Mouse (Mus musculus): ENCODE results near the gene CN725425. TPM values are rescaled to one million over a fixed set of nuclear protein-coding genes. Genes with fewer than 3 reads are reported as not detected.
A peak's percentile ranks its signal among the peaks of the same experiment; 100 is the strongest.

The CN725425 gene
- not detected for total RNA-seq (2021)
- long read RNA-seq, experiment 1: 0 reads
- long read RNA-seq, experiment 2: 0 reads

DNA sequence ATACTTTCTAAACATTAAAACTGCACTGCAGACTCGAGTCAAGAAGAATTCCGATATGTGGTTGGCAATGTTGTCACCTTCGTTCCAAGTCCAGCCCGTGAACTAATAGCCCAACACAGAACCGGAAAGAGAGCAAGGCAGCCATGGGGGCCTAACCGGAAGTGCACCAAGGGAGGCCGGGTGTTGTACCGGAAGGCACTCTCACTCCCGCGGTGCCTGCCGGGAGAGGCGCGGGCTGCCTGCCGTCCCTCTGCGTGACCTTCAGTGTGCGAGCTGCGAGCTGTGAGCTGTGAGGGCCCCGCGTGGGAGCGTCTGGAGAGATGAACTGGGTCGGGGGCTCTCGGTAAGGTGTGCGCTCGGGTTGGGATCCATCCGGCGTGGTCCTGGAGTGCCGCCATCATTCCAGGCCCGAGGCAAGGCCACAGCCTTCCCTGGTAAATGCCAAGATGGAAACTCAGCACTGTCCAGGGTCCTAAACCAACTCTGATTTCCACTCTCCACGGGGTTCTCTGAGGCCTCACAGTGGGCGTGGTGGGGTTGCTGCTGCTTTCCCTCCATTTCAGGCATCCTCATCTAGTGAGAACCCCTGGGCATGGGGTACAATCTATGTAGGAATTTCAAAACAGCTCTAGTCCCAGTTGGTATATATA lies at the start of gene CN725425:
Gene CN725425 (plus strand): TSS at position 239 of the 650 bp plus-strand sequence.
- DNase-seq: no peak

- peak in 1 of 2 experiments; percentile 34 for DNase-seq
Observed at GRCm38 (mm10) chr15:91152592-91152991, 46.7 kb upstream of the CN725425 start.

- DNase-seq: peak in 1 of 2 experiments; percentile 7
Observed at GRCm38 (mm10) chr15:91153311-91153710, 46.0 kb upstream of the CN725425 start.

DNA sequence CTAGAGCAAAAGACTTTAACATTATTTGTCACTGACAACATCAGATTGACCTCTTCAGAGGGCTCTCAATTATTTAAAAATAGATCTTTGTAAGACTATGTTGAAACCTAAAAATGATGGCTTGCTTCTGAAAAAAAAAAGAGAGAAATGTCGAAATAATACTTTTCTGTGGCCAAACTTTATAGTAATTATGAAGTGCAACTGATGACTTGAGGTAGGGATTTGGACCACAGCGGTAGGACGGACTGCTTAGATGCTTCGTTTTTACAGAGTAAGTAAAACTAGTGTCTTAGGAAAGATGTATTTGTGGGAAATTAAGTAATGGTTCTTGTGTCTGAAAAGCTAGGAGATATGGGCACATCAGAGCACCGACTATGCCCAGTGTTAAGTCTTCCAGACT lies 38.1 kb upstream of the CN725425 start:
- DNase-seq: no peak

DNA sequence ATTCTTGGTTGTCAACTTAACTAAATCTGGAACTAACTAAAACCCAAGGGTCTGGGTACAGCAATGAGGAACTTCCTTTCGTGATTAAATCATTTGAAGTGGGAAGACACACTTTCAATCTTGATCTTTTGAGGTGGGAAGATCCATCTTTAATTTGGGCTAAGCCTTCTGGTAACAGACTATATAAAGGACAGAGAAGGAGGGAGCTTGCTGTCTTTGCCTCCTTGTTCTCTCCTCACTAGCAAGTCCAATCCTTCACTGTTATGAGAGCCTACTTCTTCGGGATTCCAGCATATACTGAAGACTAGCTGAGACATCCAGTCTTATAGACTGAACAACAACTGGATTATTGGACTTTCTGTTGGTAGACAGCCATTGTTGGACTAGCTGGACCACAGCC lies 35.8 kb upstream of the CN725425 start:
- no peak for DNase-seq

- peak in 1 of 2 experiments; percentile 21 for DNase-seq
Observed at GRCm38 (mm10) chr15:91165021-91165420, 34.3 kb upstream of the CN725425 start.

DNA sequence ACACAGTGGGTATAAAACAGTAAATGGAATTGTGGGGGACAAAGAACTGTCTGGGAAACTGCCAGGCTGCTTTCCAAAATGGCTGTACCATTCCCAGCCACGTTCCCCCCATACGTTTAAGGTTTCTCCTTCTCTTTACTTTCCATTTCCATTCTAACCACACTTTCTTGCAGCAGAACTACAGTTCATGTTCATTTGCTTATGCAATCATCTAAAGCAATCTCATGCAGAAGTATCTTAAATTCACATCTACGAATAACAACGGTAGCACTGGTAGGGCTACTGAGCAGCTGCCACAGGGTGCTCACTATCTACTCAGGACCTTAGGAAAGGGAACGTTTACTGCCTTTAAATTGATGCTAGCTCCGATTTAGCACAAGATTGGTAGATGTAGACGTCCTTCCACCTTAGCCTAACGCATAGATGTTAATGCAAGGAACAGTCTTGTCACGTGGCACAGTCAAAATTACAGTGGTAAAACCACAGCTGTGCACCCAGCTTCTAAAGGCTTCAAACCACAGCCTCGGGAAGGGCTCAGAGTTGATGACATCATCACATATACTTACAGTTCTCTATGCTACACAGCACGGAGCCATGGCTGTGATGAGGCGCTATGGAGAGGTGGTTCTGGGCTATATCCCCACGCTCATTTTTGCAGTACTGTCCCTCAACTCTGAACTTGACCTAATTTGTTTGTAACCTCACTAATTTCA lies 31.3 kb upstream of the CN725425 start:
- no peak for DNase-seq

DNA sequence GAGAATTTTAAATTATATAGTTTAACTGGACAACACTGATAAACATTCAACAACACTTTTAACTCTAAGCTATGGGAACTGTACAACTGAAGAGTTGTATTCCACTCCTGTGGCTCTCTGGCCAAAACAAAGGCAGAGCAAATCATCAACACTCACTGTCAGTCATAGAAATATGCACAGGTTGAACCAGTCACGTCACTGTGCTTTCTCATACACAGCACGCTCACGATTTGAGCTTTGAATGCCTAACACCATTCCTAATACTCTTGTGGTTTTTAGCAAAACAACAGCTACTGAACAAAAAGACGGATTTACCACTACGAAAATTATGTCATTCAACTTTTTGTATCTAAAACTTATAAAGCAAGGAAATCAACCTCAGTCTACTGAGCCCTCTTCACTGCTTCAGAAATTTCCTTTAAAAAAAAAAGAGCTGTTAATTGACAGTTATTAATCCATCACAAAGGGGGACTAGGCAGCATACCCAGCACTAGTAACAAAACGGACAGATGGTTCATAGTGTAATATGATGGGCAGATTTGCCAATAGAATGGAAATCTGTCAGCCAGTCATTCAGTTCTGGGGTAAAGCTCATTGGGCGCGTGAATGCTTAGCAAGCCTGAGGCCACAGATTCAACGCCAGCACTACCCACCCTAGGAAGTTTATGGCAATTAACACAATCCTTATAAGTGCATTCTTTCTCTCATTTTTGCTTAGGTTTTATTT lies 28.5 kb upstream of the CN725425 start:
- DNase-seq: no peak

DNA sequence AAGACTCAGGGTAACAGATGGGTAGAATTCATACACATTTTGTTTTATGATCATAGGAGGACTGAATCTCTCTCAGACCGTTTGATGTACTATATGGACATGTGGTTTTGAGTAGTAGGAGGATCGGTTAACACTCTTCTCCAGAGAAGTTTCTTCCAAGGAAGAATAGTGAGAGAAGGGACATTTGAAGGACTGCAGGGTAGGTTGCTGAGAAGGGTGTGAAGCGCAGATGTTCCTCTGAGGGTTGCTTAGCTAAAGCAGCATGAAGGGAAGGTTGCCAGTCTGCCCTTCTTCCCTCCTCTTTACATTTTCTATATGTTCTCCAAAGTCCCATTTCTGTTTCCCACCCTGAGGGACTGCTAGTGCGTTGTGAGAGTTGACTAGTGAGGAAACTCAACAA lies 28.0 kb upstream of the CN725425 start:
- no peak for DNase-seq

DNA sequence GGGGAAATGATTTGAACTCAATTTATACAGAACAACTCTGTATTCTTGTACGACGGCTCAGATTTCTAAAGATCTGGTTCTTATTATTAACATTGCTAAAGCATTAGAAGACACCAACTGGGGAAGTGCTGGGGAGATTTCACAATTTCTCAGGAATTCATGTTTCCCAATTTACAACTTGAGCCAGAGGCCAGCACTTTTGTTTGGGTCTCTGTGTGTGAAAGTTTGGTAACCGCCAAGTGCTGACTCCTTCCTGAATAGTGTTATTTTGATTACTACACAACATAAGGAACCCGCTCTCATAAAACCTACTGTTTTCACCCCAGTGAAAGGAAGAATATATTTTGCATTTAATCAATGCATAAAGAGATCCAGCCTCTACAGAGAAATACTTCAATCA lies 27.1 kb upstream of the CN725425 start:
- DNase-seq: peak in 1 of 2 experiments; percentile 12

GRCm38 (mm10) chr15:91178656-91179314 lies 20.5 kb upstream of the CN725425 start:
- no peak for DNase-seq

- DNase-seq: peak in 1 of 2 experiments; percentile 15
Observed at GRCm38 (mm10) chr15:91179911-91180622, 19.2 kb upstream of the CN725425 start.

DNA sequence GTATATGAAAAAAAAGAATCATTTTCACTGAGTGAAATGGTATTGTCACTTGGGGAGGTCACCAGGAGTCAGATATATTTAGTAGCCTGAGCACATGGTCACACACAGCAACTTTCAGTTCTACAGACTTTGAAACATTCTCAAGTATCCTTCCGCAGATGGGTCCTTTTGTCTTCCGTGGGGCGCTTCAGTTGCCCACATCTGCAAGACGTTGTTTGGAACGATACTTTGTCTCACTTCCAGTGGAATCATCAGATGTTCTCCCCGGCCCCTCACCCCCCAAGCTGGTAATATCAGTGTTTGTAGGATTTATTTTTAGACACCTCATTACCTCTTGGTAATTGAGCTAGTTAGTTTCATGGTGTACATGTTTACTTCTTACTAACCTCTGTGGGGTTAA lies 12.9 kb upstream of the CN725425 start:
- no peak for DNase-seq

GRCm38 (mm10) chr15:91190026-91190425 lies 9.3 kb upstream of the CN725425 start:
- no peak for DNase-seq

GRCm38 (mm10) chr15:91190519-91191207 lies 8.6 kb upstream of the CN725425 start:
- no peak for DNase-seq

- peak; percentile 77 to 85 for DNase-seq
Observed at GRCm38 (mm10) chr15:91191412-91192222, 7.7 kb upstream of the CN725425 start, which contains the start of gene Abcd2. Gene Abcd2, minus strand, starts transcription at chr15:91191799.

DNA sequence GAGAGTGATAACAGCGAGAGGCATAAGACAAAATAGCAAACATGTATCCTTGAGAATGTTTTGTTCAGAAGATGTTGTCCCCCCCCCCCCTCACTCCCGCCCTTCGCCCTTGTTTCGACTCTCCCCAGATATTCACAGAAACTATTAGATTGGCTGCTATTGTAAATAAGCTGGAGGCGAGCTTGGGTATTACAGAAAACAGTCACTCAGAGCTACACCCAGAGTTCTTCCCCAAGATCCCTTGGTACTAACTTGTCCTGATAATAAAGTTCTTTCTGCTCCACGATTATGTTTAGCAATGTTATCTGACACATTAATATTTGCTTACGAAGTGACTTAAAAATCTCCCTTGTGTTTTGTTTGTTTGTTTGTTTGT lies 7.1 kb upstream of the CN725425 start:
- DNase-seq: no peak

DNA sequence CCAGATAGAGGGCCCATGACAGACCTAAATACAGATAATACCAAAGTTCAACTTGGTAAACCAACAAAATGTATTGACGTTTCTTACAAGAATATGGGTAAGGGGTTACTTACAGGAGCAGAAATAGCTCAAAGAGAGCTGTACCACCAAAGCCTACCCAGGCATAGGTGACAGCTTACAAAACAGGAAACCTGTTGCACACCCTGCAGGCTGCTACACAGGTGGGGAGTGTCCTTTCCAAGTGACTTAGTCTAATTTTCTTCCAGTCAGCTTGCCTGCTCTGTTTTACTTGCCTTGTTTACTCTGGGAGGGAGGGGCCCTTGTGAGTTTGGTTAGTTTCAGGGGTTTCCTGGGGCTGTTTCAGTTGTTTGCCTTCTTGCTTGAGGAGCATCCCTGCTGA lies 1.5 kb downstream of the CN725425 start:
- no peak for DNase-seq

- no peak for DNase-seq
Observed at GRCm38 (mm10) chr15:91202486-91202885, 3.2 kb downstream of the CN725425 start.

DNA sequence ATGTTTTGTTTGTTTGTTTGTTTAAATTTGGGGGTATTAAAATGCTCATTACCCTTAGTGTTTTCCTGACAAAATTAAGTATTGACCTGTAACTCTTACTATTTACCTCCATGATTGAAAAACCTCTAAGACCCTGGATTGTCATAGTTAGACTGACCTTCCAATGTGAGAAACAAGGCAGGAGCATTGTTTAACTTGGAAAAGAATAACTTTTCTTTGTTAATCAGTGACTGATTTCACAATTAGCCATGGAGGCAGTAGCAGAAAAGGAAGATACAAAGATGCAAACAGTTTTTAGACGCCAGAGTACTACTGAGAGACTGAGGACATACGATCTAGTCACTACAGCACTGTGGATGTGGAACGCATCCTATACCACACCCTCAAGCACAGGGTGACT lies 4.2 kb downstream of the CN725425 start:
- no peak for DNase-seq

All from adrenal gland, postnatal 36 days (tissue).